19 mouse cellular contexts compared by ENCODE assay signal in the genomic region with DNA sequence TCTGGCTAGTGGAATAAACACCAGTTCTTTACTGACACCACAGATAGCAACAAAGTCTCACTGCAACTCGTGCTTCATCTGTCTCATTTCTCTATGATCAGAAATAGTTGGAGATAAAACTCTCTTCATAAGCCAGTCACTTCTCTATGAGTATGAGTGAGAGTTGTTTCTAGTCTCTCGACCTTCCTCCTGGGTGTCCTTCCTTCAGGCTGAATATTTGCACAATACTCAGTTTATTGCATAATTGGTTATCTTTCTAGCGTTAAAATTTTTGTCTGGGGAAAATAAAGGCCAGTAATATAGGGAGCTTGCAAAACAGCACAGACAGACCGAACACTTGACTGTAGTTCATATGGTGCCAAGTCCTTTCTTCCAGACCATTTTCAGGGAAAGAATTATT. TPM values are rescaled to one million over a fixed set of nuclear protein-coding genes. Genes with fewer than 3 reads are reported as not detected.
"Had no signal": no experiment of that assay in that cellular context is flagged by ENCODE, and none has a peak within 500 bp of the region (broad histone marks: within the 10 kb centered on the region; RNA-seq: fewer than 3 reads in every experiment).

No protein-coding gene starts in this region.

- H3K27ac ChIP-seq: liver, embryonic 14.5 days; midbrain, embryonic 10.5 days; midbrain, embryonic 12.5 days; neural tube, embryonic 12.5 days had no signal

- DNase-seq: lung, adult 18-20 months; lung, embryonic 14.5 days; lung, postnatal 10 days; lung, postnatal 4 days; midbrain, embryonic 14.5 days; right cerebral cortex, postnatal 25 days; right cerebral cortex, postnatal 4 days; spleen, adult 18-20 months; thymus, adult 18-20 months; thymus, postnatal 14 days; thymus, postnatal 36 days had no signal

- H3K27me3 ChIP-seq: midbrain, embryonic 12.5 days; neural tube, embryonic 12.5 days had no signal

- H3K9ac ChIP-seq: liver, embryonic 14.5 days; lung, embryonic 14.5 days; midbrain, embryonic 12.5 days; neural tube, embryonic 12.5 days had no signal

- H3K4me1 ChIP-seq: midbrain, embryonic 10.5 days; midbrain, embryonic 12.5 days; neural tube, embryonic 12.5 days had no signal

- ATAC-seq: midbrain, embryonic 16.5 days had no signal

- H3K4me3 ChIP-seq: midbrain, embryonic 10.5 days; midbrain, embryonic 12.5 days; neural tube, embryonic 12.5 days had no signal

- H3K36me3 ChIP-seq: midbrain, embryonic 10.5 days; midbrain, embryonic 12.5 days; neural tube, embryonic 12.5 days had no signal

- H3K9me3 ChIP-seq: midbrain, embryonic 10.5 days; midbrain, embryonic 12.5 days; neural tube, embryonic 12.5 days had no signal

- H3K4me2 ChIP-seq: lung, embryonic 14.5 days; midbrain, embryonic 12.5 days; neural tube, embryonic 12.5 days had no signal

RNA-seq across cellular contexts. Expression of a gene that starts 30.8 kb away (rescaled TPM):
- total RNA-seq: megakaryocyte-erythroid progenitor cell, adult 5-6 weeks had no signal
- polyA plus RNA-seq: midbrain, embryonic 10.5 days; midbrain, embryonic 12.5 days; midbrain, embryonic 14.5 days; midbrain, embryonic 16.5 days; neural tube, embryonic 12.5 days; neural tube, embryonic 14.5 days; stomach, embryonic 14.5 days had no signal

RNA-seq across cellular contexts. Expression of a gene that starts 48.2 kb away (rescaled TPM):
- total RNA-seq: megakaryocyte-erythroid progenitor cell, adult 5-6 weeks had no signal
- polyA plus RNA-seq: midbrain, embryonic 10.5 days; midbrain, embryonic 12.5 days; midbrain, embryonic 14.5 days; midbrain, embryonic 16.5 days; neural tube, embryonic 12.5 days; neural tube, embryonic 14.5 days; stomach, embryonic 14.5 days had no signal
